Mouse (Mus musculus) bone marrow, adult 2 months (tissue): Measurements from ENCODE around the gene Glb1l3.

ENCODE experiments used
- CTCF ChIP-seq: fragments of 200-500 bp; IDR thresholded peaks from 2 replicates; pipeline ENCODE4 v1.5.1; 2011; ENCODE audit warnings: low read length, control low read depth; ENCODE audit not compliant: control insufficient read depth, insufficient read depth
- POLR2A ChIP-seq: fragments of 200-500 bp; IDR thresholded peaks from 2 replicates; pipeline ENCODE4 v1.6.1; 2011; ENCODE audit warnings: low read depth, mild to moderate bottlenecking, control low read depth, low read length, borderline replicate concordance; ENCODE audit not compliant: control insufficient read depth

- TF ChIP-seq CTCF = no peak
- no peak for TF ChIP-seq POLR2A
These were observed at the start of gene Glb1l3 for GRCm38 (mm10) chr9:26860751-26861150.
